Mouse (Mus musculus): ENCODE measurements at regions not wholly inside any gene's neighbourhood (a gene's known extent, or its start where the extent isn't known, plus 50 kb on each side); places are given as distances from the start of the nearest gene placed in this dataset.
A peak's percentile ranks its signal among the peaks of the same experiment; 100 is the strongest.

- H3K9me3 ChIP-seq (ENCODE audit: control insufficient read depth, low read length) = no peaks in the 10 kb centered on the region
- H3K27ac ChIP-seq (ENCODE audit: low read depth, low read length) = peak overlapping the region; percentile 39; the same call in 1 of the 2 replicates
- H3K9ac ChIP-seq (replicated peaks; ENCODE audit: low read depth, low read length) = no peak overlapping the region
- H3K27me3 ChIP-seq (ENCODE audit: control insufficient read depth, insufficient read depth, low read length) = no peaks in the 10 kb centered on the region
- WGBS = 69% methylated on average over 14 of the region's 14 CpGs
- H3K4me1 ChIP-seq (ENCODE audit: control insufficient read depth, insufficient read depth, low read length) = peaks cover 6% of the 10 kb centered on the region; the same call in 1 of the 2 replicates
- no peak overlapping the region for H3K4me2 ChIP-seq (ENCODE audit: low read depth, low read length)
- no peaks in the 10 kb centered on the region for H3K36me3 ChIP-seq (ENCODE audit: control insufficient read depth, insufficient read depth, low read length)
- no peak overlapping the region for H3K4me3 ChIP-seq (ENCODE audit: low read depth, low read length)
- no peak for ATAC-seq (ENCODE audit: low read depth)
Measured at GRCm38 (mm10) chr12:69447962-69448767, 75.9 kb upstream of the Gm9887 start.

GRCm38 (mm10) chr12:69447322-69447827, 75.1 kb upstream of the Gm9887 start:
- Histone ChIP-seq H3K4me3 (ENCODE audit: low read depth, low read length) (no peak overlapping the region), H3K4me2 (ENCODE audit: low read depth, low read length) (peak overlapping the region; percentile 39; the same call in 1 of the 2 replicates)
- 72% methylated on average over 9 of the region's 9 CpGs for WGBS

GRCm38 (mm10) chr12:69446468-69447321, 74.4 kb upstream of the Gm9887 start:
- WGBS = 27% methylated on average over 17 of the region's 17 CpGs
- Histone ChIP-seq H3K27me3 (ENCODE audit: control insufficient read depth, insufficient read depth, low read length) (no peaks in the 10 kb centered on the region), H3K4me1 (ENCODE audit: control insufficient read depth, insufficient read depth, low read length) (peaks cover 6% of the 10 kb centered on the region; the same call in 1 of the 2 replicates), H3K4me3 (ENCODE audit: low read depth, low read length) (no peak overlapping the region), H3K27ac (ENCODE audit: low read depth, low read length) (peak overlapping the region; percentile 55), H3K9me3 (ENCODE audit: control insufficient read depth, low read length) (no peaks in the 10 kb centered on the region), H3K36me3 (ENCODE audit: control insufficient read depth, insufficient read depth, low read length) (no peaks in the 10 kb centered on the region), H3K4me2 (ENCODE audit: low read depth, low read length) (peak overlapping the region; percentile 39), H3K9ac (replicated peaks; ENCODE audit: low read depth, low read length) (peak overlapping the region; percentile 1; the same call in 1 of the 2 replicates)
- peak; percentile 90 for ATAC-seq (ENCODE audit: low read depth)

More at GRCm38 (mm10) chr12:69447322-69447827, 75.1 kb upstream of the Gm9887 start:
- H3K27ac ChIP-seq (ENCODE audit: low read depth, low read length) = peak overlapping the region; percentile 55; the same call in 1 of the 2 replicates
- H3K9me3 ChIP-seq (ENCODE audit: control insufficient read depth, low read length) = no peaks in the 10 kb centered on the region
- H3K9ac ChIP-seq (replicated peaks; ENCODE audit: low read depth, low read length) = no peak overlapping the region
- no peak for ATAC-seq (ENCODE audit: low read depth)
- H3K27me3 ChIP-seq (ENCODE audit: control insufficient read depth, insufficient read depth, low read length) = no peaks in the 10 kb centered on the region
- H3K36me3 ChIP-seq (ENCODE audit: control insufficient read depth, insufficient read depth, low read length) = no peaks in the 10 kb centered on the region
- peaks cover 6% of the 10 kb centered on the region; the same call in 1 of the 2 replicates for H3K4me1 ChIP-seq (ENCODE audit: control insufficient read depth, insufficient read depth, low read length)

- 4% methylated on average over 10 of the region's 10 CpGs for WGBS
- Histone ChIP-seq H3K9me3 (ENCODE audit: control insufficient read depth, low read length) (no peaks in the 10 kb centered on the region), H3K27me3 (ENCODE audit: control insufficient read depth, insufficient read depth, low read length) (no peaks in the 10 kb centered on the region), H3K4me3 (ENCODE audit: low read depth, low read length) (no peak overlapping the region), H3K36me3 (ENCODE audit: control insufficient read depth, insufficient read depth, low read length) (no peaks in the 10 kb centered on the region), H3K9ac (replicated peaks; ENCODE audit: low read depth, low read length) (peak overlapping the region; percentile 1; the same call in 1 of the 2 replicates), H3K4me1 (ENCODE audit: control insufficient read depth, insufficient read depth, low read length) (peaks cover 6% of the 10 kb centered on the region; the same call in 1 of the 2 replicates), H3K27ac (ENCODE audit: low read depth, low read length) (peak overlapping the region; percentile 55), H3K4me2 (ENCODE audit: low read depth, low read length) (peak overlapping the region; percentile 39)
- peak; percentile 77 for ATAC-seq (ENCODE audit: low read depth)
Measured at GRCm38 (mm10) chr12:69446085-69446467, 73.8 kb upstream of the Gm9887 start.

DNA sequence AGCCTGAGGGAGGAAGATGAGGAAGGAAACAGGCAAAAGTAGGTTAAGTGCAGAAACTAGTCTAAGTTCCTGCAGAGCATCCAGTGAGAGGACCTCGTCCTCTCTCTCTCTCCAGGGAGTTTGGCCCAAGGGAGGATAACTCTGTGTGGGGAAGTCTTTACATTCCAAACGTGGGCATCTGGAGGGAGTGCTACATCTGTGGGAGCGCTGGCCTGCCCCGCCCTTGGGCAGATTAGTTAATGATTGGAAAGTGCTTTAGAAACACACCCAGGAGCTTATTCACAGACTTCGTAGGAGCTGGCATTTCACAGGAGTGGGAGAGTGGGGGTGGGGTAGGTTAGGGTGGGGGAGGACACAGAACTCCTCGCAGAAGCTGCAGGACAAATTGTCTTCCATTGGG, 70.1 kb upstream of the Gm9887 start:
- ATAC-seq (ENCODE audit: low read depth) = no peak
- Histone ChIP-seq H3K4me1 (ENCODE audit: control insufficient read depth, insufficient read depth, low read length) (peaks cover 6% of the 10 kb centered on the region; the same call in 1 of the 2 replicates), H3K4me3 (ENCODE audit: low read depth, low read length) (no peak overlapping the region), H3K4me2 (ENCODE audit: low read depth, low read length) (no peak overlapping the region), H3K9me3 (ENCODE audit: control insufficient read depth, low read length) (no peaks in the 10 kb centered on the region), H3K27me3 (ENCODE audit: control insufficient read depth, insufficient read depth, low read length) (no peaks in the 10 kb centered on the region), H3K27ac (ENCODE audit: low read depth, low read length) (no peak overlapping the region), H3K36me3 (ENCODE audit: control insufficient read depth, insufficient read depth, low read length) (no peaks in the 10 kb centered on the region), H3K9ac (replicated peaks; ENCODE audit: low read depth, low read length) (no peak overlapping the region)
- WGBS = 17% methylated on average over 6 of the region's 6 CpGs

DNA sequence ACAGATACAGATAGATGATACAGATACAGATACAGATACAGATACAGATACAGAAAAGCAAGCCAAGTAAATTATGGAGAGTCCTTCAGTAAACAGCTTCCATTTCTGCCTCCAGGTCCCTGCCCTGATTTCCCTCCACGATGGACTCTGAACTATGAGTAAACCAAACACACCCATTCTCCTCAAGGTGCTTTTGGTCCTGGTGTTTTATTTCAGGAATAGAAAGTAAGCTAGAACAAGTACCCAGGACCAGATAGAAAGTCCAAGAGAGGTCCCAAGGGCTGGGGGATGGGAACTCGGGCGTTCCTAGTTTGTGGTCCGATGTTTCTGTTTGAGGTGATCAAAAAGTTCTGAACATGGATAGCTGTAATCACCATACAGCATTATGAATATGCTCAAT, 69.5 kb upstream of the Gm9887 start:
- ATAC-seq (ENCODE audit: low read depth) = no peak

GRCm38 (mm10) chr12:69438271-69438670, 66.0 kb upstream of the Gm9887 start:
- H3K27ac ChIP-seq (ENCODE audit: low read depth, low read length) = no peak overlapping the region
- H3K27me3 ChIP-seq (ENCODE audit: control insufficient read depth, insufficient read depth, low read length) = no peaks in the 10 kb centered on the region
- no peak overlapping the region for H3K9ac ChIP-seq (replicated peaks; ENCODE audit: low read depth, low read length)
- H3K4me3 ChIP-seq (ENCODE audit: low read depth, low read length) = no peak overlapping the region
- H3K9me3 ChIP-seq (ENCODE audit: control insufficient read depth, low read length) = no peaks in the 10 kb centered on the region
- WGBS = 91% methylated on average over 5 of the region's 5 CpGs
- H3K4me1 ChIP-seq (ENCODE audit: control insufficient read depth, insufficient read depth, low read length) = no peaks in the 10 kb centered on the region
- H3K4me2 ChIP-seq (ENCODE audit: low read depth, low read length) = no peak overlapping the region
- no peaks in the 10 kb centered on the region for H3K36me3 ChIP-seq (ENCODE audit: control insufficient read depth, insufficient read depth, low read length)
- ATAC-seq (ENCODE audit: low read depth) = no peak

More for the DNA sequence above, 69.5 kb upstream of the Gm9887 start:
- H3K4me2 ChIP-seq (ENCODE audit: low read depth, low read length) = no peak overlapping the region
- H3K9me3 ChIP-seq (ENCODE audit: control insufficient read depth, low read length) = no peaks in the 10 kb centered on the region
- H3K4me1 ChIP-seq (ENCODE audit: control insufficient read depth, insufficient read depth, low read length) = peaks cover 6% of the 10 kb centered on the region; the same call in 1 of the 2 replicates
- 89% methylated on average over 4 of the region's 4 CpGs for WGBS
- H3K36me3 ChIP-seq (ENCODE audit: control insufficient read depth, insufficient read depth, low read length) = no peaks in the 10 kb centered on the region
- no peaks in the 10 kb centered on the region for H3K27me3 ChIP-seq (ENCODE audit: control insufficient read depth, insufficient read depth, low read length)
- no peak overlapping the region for H3K9ac ChIP-seq (replicated peaks; ENCODE audit: low read depth, low read length)
- no peak overlapping the region for H3K27ac ChIP-seq (ENCODE audit: low read depth, low read length)
- H3K4me3 ChIP-seq (ENCODE audit: low read depth, low read length) = no peak overlapping the region

DNA sequence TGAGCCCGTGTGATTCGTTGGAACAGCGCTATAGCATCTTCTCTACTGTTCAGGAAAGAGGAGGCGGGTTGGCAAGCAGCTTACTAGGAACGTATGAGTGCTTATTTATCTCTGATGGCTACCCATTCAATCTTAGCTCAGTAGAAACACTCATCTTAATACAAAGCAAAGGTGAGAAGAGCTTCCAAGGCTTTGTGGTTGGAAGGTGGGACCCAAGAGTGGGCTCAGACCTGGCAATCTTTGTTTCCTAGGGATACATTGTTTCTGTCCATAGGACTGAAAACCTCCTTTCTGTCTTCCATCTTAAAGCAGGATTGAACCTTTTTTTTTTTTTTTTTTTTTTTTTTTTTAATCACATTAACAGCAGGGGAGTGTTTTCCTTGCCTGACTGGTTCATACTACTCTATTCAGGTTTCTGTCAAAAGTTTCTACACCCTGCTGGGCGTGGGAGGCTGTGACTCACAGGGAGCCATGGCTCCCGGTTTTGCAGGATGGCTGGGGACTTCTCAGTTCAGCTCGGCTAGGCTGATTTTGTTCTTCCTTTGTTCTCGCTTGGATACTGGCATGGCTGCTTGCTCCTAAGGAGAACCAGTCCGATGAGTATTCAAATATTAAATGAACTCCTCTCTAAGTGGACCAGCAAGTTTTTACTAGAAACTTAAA, 64.7 kb upstream of the Gm9887 start:
- Histone ChIP-seq H3K27ac (ENCODE audit: low read depth, low read length) (no peak overlapping the region), H3K9me3 (ENCODE audit: control insufficient read depth, low read length) (no peaks in the 10 kb centered on the region), H3K4me2 (ENCODE audit: low read depth, low read length) (no peak overlapping the region), H3K27me3 (ENCODE audit: control insufficient read depth, insufficient read depth, low read length) (no peaks in the 10 kb centered on the region), H3K36me3 (ENCODE audit: control insufficient read depth, insufficient read depth, low read length) (no peaks in the 10 kb centered on the region), H3K4me1 (ENCODE audit: control insufficient read depth, insufficient read depth, low read length) (no peaks in the 10 kb centered on the region), H3K4me3 (ENCODE audit: low read depth, low read length) (no peak overlapping the region), H3K9ac (replicated peaks; ENCODE audit: low read depth, low read length) (no peak overlapping the region)
- ATAC-seq (ENCODE audit: low read depth) = no peak
- WGBS = 43% methylated on average over 10 of the region's 10 CpGs

Data from neural tube, embryonic 14.5 days (tissue).